Mouse (Mus musculus) layer of hippocampus, adult 9-11 months (tissue): ENCODE measurements around the gene Duoxa1.

Experiments used
- DNase-seq: peaks from one replicate; pipeline ENCODE4 v3.0.0; 2022

Duoxa1 gene

GRCm38 (mm10) chr2:122294916-122295315 lies 18.6 kb downstream of the Duoxa1 start:
- DNase-seq = no peak

GRCm38 (mm10) chr2:122286137-122286536 lies 27.4 kb downstream of the Duoxa1 start:
- DNase-seq = no peak

- no peak for DNase-seq
These were observed 29.4 kb downstream of the Duoxa1 start for GRCm38 (mm10) chr2:122284091-122284490.

GRCm38 (mm10) chr2:122278769-122279168 lies 34.8 kb downstream of the Duoxa1 start:
- DNase-seq = no peak

GRCm38 (mm10) chr2:122266407-122267193 lies 46.9 kb downstream of the Duoxa1 start:
- DNase-seq = no peak

- no peak for DNase-seq
These were observed 48.8 kb downstream of the Duoxa1 start for GRCm38 (mm10) chr2:122264690-122265089.

GRCm38 (mm10) chr2:122260729-122261128 lies 52.8 kb downstream of the Duoxa1 start:
- no peak for DNase-seq

GRCm38 (mm10) chr2:122255997-122256396 lies 57.5 kb downstream of the Duoxa1 start:
- DNase-seq = no peak
